Mouse (Mus musculus) lung, embryonic 14.5 days (tissue): ENCODE data around the gene Lmx1a. TPM values are rescaled to one million over a fixed set of nuclear protein-coding genes. Genes with fewer than 3 reads are reported as not detected.

Experiments
- ATAC-seq: fragments of 200-750 bp; cut with Nextera tagmentation; 2 replicates; pipeline ENCODE4 v1.8.0; 2017; ENCODE audit warnings: mild to moderate bottlenecking, moderate TSS enrichment, moderate library complexity; ENCODE audit not compliant: insufficient read depth
- DNase-seq: peaks from one replicate; pipeline ENCODE4 v3.0.0-alpha.2; 2015
- H3K27ac ChIP-seq: fragments of 300-500 bp; sonication (generic); 2 replicates; pipeline ENCODE4 v1.5.1; 2014; ENCODE audit warnings: low read depth, mild to moderate bottlenecking, moderate library complexity
- H3K27me3 ChIP-seq: fragments of 300-500 bp; sonication (generic); 2 replicates; pipeline ENCODE4 v1.6.1; 2014; ENCODE audit warnings: low read length, control low read depth; ENCODE audit not compliant: insufficient read depth
- H3K36me3 ChIP-seq: fragments of 300-500 bp; sonication (generic); 2 replicates; pipeline ENCODE4 v1.6.1; 2014; ENCODE audit warnings: control low read depth; ENCODE audit not compliant: insufficient read depth
- H3K4me1 ChIP-seq: fragments of 300-500 bp; sonication (generic); 2 replicates; pipeline ENCODE4 v1.6.1; 2014; ENCODE audit warnings: antibody characterized with exemption, control low read depth; ENCODE audit not compliant: insufficient read depth
- H3K4me2 ChIP-seq: fragments of 300-500 bp; sonication (generic); 2 replicates; pipeline ENCODE4 v1.6.1; 2014; ENCODE audit warnings: mild to moderate bottlenecking
- H3K4me3 ChIP-seq: fragments of 300-500 bp; sonication (generic); 2 replicates; pipeline ENCODE4 v1.5.1; 2014; ENCODE audit warnings: low read depth, low read length
- H3K9ac ChIP-seq: fragments of 300-500 bp; sonication (generic); 2 replicates; pipeline ENCODE4 v1.6.1; 2014
- H3K9me3 ChIP-seq: fragments of 300-500 bp; sonication (generic); 2 replicates; pipeline ENCODE4 v1.6.1; 2016; ENCODE audit warnings: low read depth, low read length, control low read depth
- CTCF ChIP-seq: IDR thresholded peaks from 2 replicates; pipeline ENCODE4 v1.5.1; 2016; ENCODE audit warnings: antibody characterized with exemption, low read depth
- WGBS: fragments of 180-500 bp; shearing (Covaris S2); extraction: QIAGEN DNeasy Blood & Tissue Kit; methylation state at CpG from one replicate; pipeline ENCODE4 v1.1.7; 2014; 5-methylcytosine and 5-hydroxymethylcytosine counted together
- polyA plus RNA-seq: library from polyadenylated mRNA; unstranded; fragments of >200 nt; fragmentation: Nextera tagmentation; extraction: Ambion mirVana; gene quantifications from 2 replicates; pipeline ENCODE4 v1.2.1, GENCODE M21; 2014

Lmx1a gene
- polyA plus RNA-seq, result not detected in 2 replicates

- no peak within 1 kb of the TSS for H3K27ac ChIP-seq
- no peak for TF ChIP-seq CTCF
- H3K9ac ChIP-seq, result peak within 1 kb of the TSS; percentile 34
- H3K4me3 ChIP-seq, result peak within 1 kb of the TSS; percentile 46
- peaks cover 83% of the 10 kb centered on the region for H3K27me3 ChIP-seq
- H3K4me2 ChIP-seq, result peak within 1 kb of the TSS; percentile 75
- DNase-seq, result no peak
- no peak for ATAC-seq
- no peaks in the 10 kb centered on the region for H3K9me3 ChIP-seq
- 4% methylated on average over 3 of the region's 3 CpGs for WGBS
- H3K4me1 ChIP-seq, result 0 out of 2 replicates have a peak, but pooled peaks cover 4% of the 10 kb centered on the region
- no peaks in the 10 kb centered on the region for H3K36me3 ChIP-seq
These were observed at the start of gene Lmx1a for GRCm38 (mm10) chr1:167689232-167689261. Gene Lmx1a (plus strand): TSS chr1:167689237.

- peak; percentile 78 for ATAC-seq
- no peaks in the 10 kb centered on the region for H3K36me3 ChIP-seq
- 16% methylated on average over 16 of the region's 16 CpGs for WGBS
These were observed 44.0 kb upstream of the Lmx1a start for GRCm38 (mm10) chr1:167644866-167645537.

GRCm38 (mm10) chr1:167648670-167649069, 40.4 kb upstream of the Lmx1a start:
- Histone ChIP-seq H3K9me3 (no peaks in the 10 kb centered on the region), H3K4me2 (no peak overlapping the region), H3K9ac (no peak overlapping the region), H3K4me1 (no peaks in the 10 kb centered on the region), H3K27me3 (0 out of 2 replicates have a peak, but pooled peaks cover 4% of the 10 kb centered on the region), H3K36me3 (no peaks in the 10 kb centered on the region), H3K4me3 (no peak overlapping the region), H3K27ac (no peak overlapping the region)
- DNase-seq (no peak), ATAC-seq (no peak)
- no peak for TF ChIP-seq CTCF
- 88% methylated on average over 3 of the region's 3 CpGs for WGBS

More at GRCm38 (mm10) chr1:167644866-167645537, 44.0 kb upstream of the Lmx1a start:
- no peaks in the 10 kb centered on the region for H3K9me3 ChIP-seq
- H3K4me2 ChIP-seq, result no peak overlapping the region
- TF ChIP-seq CTCF, result peak; percentile 94
- H3K4me3 ChIP-seq, result no peak overlapping the region
- peak; percentile 91 for DNase-seq
- H3K4me1 ChIP-seq, result no peaks in the 10 kb centered on the region
- H3K27ac ChIP-seq, result no peak overlapping the region
- no peak overlapping the region for H3K9ac ChIP-seq
- 0 out of 2 replicates have a peak, but pooled peaks cover 9% of the 10 kb centered on the region for H3K27me3 ChIP-seq

- 60% methylated on average over 11 of the region's 11 CpGs for WGBS
- H3K27ac ChIP-seq, result no peak overlapping the region
- no peak for ATAC-seq
- TF ChIP-seq CTCF, result no peak
- no peak overlapping the region for H3K9ac ChIP-seq
- H3K36me3 ChIP-seq, result no peaks in the 10 kb centered on the region
- 0 out of 2 replicates have a peak, but pooled peaks cover 4% of the 10 kb centered on the region for H3K27me3 ChIP-seq
- no peak overlapping the region for H3K4me3 ChIP-seq
- no peaks in the 10 kb centered on the region for H3K4me1 ChIP-seq
- no peaks in the 10 kb centered on the region for H3K9me3 ChIP-seq
- no peak overlapping the region for H3K4me2 ChIP-seq
- DNase-seq, result no peak
These were observed 39.9 kb upstream of the Lmx1a start for GRCm38 (mm10) chr1:167649122-167649633.

- H3K9me3 ChIP-seq, result no peaks in the 10 kb centered on the region
- WGBS, result 68% methylated on average over 2 of the region's 2 CpGs
- H3K4me1 ChIP-seq, result no peaks in the 10 kb centered on the region
- H3K27me3 ChIP-seq, result 0 out of 2 replicates have a peak, but pooled peaks cover 4% of the 10 kb centered on the region
- H3K36me3 ChIP-seq, result no peaks in the 10 kb centered on the region
- H3K4me2 ChIP-seq, result no peak overlapping the region
- TF ChIP-seq CTCF, result no peak
- no peak overlapping the region for H3K27ac ChIP-seq
- no peak for DNase-seq
- H3K4me3 ChIP-seq, result no peak overlapping the region
- H3K9ac ChIP-seq, result no peak overlapping the region
- ATAC-seq, result no peak
These were observed 36.7 kb upstream of the Lmx1a start for GRCm38 (mm10) chr1:167652336-167652735.

GRCm38 (mm10) chr1:167659065-167659464, 30.0 kb upstream of the Lmx1a start:
- ATAC-seq, result no peak
- WGBS, result 79% methylated on average over 3 of the region's 3 CpGs

GRCm38 (mm10) chr1:167660521-167661101, 28.4 kb upstream of the Lmx1a start:
- no peaks in the 10 kb centered on the region for H3K9me3 ChIP-seq
- H3K27me3 ChIP-seq, result peaks cover 25% of the 10 kb centered on the region
- peak overlapping the region; percentile 18; the same call in 1 of the 2 replicates for H3K4me3 ChIP-seq
- WGBS, result 2% methylated on average over 21 of the region's 21 CpGs
- no peak for TF ChIP-seq CTCF
- H3K36me3 ChIP-seq, result no peaks in the 10 kb centered on the region
- ATAC-seq (peak; percentile 87), DNase-seq (peak; percentile 71)
- no peak overlapping the region for H3K27ac ChIP-seq
- H3K4me1 ChIP-seq, result no peaks in the 10 kb centered on the region; the same call in 1 of the 2 replicates
- peak overlapping the region; percentile 54 for H3K4me2 ChIP-seq
- no peak overlapping the region for H3K9ac ChIP-seq

More at GRCm38 (mm10) chr1:167659065-167659464, 30.0 kb upstream of the Lmx1a start:
- Histone ChIP-seq H3K4me3 (no peak overlapping the region), H3K4me2 (no peak overlapping the region), H3K27ac (no peak overlapping the region), H3K9me3 (no peaks in the 10 kb centered on the region), H3K36me3 (no peaks in the 10 kb centered on the region), H3K4me1 (no peaks in the 10 kb centered on the region; the same call in 1 of the 2 replicates), H3K27me3 (peaks cover 25% of the 10 kb centered on the region), H3K9ac (no peak overlapping the region)
- no peak for DNase-seq
- TF ChIP-seq CTCF, result no peak
